Mouse (Mus musculus): ENCODE results near the gene Dpp7. TPM values are rescaled to one million over a fixed set of nuclear protein-coding genes. Genes with fewer than 3 reads are reported as not detected.

Gene Dpp7
- total RNA-seq, 1 experiment from 2014 or later, result 25.5 TPM

- peak; percentile 86 for ATAC-seq (ENCODE audit: extremely low read depth, insufficient number of reproducible peaks, low FRiP score, poor library complexity, severe bottlenecking)
Measured at GRCm38 (mm10) chr2:25371764-25372643, 15.8 kb upstream of the Dpp7 start, which contains the start of gene Sapcd2. Gene Sapcd2 (plus strand): TSS chr2:25372321.

DNA sequence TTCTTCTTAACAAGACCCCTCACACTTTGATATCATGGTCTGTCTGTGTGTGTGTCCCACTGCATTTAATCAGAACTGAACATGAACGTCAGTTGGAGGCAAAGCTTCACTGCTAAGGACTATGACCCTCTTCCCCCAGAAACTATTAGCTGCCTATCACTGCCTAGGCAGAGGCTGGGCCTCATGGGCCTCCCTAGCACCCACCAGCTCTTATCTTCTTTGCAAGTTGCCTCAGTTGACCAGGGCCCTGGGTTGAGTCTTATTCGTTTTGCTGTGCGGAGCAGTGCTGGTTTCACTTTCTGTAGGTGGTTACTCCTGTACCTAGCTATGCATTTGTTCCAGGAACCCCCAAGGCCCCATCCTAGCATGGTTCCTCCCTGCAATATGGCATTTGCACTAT lies 13.8 kb upstream of the Dpp7 start:
- ATAC-seq (ENCODE audit: extremely low read depth, insufficient number of reproducible peaks, low FRiP score, poor library complexity, severe bottlenecking), result no peak

GRCm38 (mm10) chr2:25365091-25365761 lies 9.1 kb upstream of the Dpp7 start, which contains the start of gene Uap1l1:
Gene Uap1l1 (minus strand): TSS chr2:25365682.
- peak; percentile 76 for ATAC-seq (ENCODE audit: extremely low read depth, insufficient number of reproducible peaks, low FRiP score, poor library complexity, severe bottlenecking)

GRCm38 (mm10) chr2:25364761-25365090 lies 8.6 kb upstream of the Dpp7 start:
- no peak for ATAC-seq (ENCODE audit: extremely low read depth, insufficient number of reproducible peaks, low FRiP score, poor library complexity, severe bottlenecking)

- no peak for ATAC-seq (ENCODE audit: extremely low read depth, insufficient number of reproducible peaks, low FRiP score, poor library complexity, severe bottlenecking)
Measured at GRCm38 (mm10) chr2:25364313-25364712, 8.2 kb upstream of the Dpp7 start.

GRCm38 (mm10) chr2:25363478-25364178 lies 7.5 kb upstream of the Dpp7 start:
- no peak for ATAC-seq (ENCODE audit: extremely low read depth, insufficient number of reproducible peaks, low FRiP score, poor library complexity, severe bottlenecking)

- ATAC-seq (ENCODE audit: extremely low read depth, insufficient number of reproducible peaks, low FRiP score, poor library complexity, severe bottlenecking), result no peak
Measured at GRCm38 (mm10) chr2:25359848-25360247, 3.7 kb upstream of the Dpp7 start.

DNA sequence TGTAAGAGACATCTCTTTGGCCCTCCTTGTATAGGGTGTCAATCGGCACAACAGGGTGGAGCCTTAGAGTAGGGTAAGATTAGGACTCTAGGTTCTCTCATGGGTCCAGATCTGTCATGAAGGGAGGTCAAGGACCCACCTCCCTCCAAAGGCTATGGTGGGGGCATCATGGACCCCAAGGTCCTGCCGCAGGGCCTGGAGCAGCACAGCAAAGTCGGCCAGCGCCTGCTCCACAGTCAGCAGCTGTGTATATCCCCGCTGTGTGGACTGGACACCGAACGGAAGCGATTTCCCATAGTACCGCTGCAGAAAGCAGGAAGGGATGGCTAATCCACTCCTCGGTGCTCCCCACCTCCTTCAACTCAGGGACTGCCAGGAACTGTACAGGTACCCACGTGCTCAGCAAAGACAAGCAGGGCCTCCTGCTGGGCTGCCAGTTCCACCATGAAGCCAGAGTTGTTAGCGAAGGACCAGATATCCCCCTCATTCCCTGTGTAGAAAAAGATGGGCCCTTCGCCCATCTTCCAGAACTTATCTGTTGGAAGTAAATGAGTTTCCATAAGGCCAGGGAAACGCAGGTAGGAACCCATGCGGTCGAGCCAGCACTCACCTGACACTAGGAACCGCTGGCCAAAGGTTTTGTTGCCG lies 616 bp downstream of the Dpp7 start:
- no peak for ATAC-seq (ENCODE audit: extremely low read depth, insufficient number of reproducible peaks, low FRiP score, poor library complexity, severe bottlenecking)

- no peak for ATAC-seq (ENCODE audit: extremely low read depth, insufficient number of reproducible peaks, low FRiP score, poor library complexity, severe bottlenecking)
Measured at GRCm38 (mm10) chr2:25354211-25354610, 1.9 kb downstream of the Dpp7 start.

GRCm38 (mm10) chr2:25350701-25351100 lies 5.5 kb downstream of the Dpp7 start:
- ATAC-seq (ENCODE audit: extremely low read depth, insufficient number of reproducible peaks, low FRiP score, poor library complexity, severe bottlenecking), result no peak

- no peak for ATAC-seq (ENCODE audit: extremely low read depth, insufficient number of reproducible peaks, low FRiP score, poor library complexity, severe bottlenecking)
Measured at GRCm38 (mm10) chr2:25349499-25349898, 6.7 kb downstream of the Dpp7 start.

GRCm38 (mm10) chr2:25348162-25348561 lies 8.0 kb downstream of the Dpp7 start:
- no peak for ATAC-seq (ENCODE audit: extremely low read depth, insufficient number of reproducible peaks, low FRiP score, poor library complexity, severe bottlenecking)

- ATAC-seq (ENCODE audit: extremely low read depth, insufficient number of reproducible peaks, low FRiP score, poor library complexity, severe bottlenecking), result no peak
Measured at GRCm38 (mm10) chr2:25338303-25338702, 17.9 kb downstream of the Dpp7 start.

GRCm38 (mm10) chr2:25333569-25333968 lies 22.6 kb downstream of the Dpp7 start:
- no peak for ATAC-seq (ENCODE audit: extremely low read depth, insufficient number of reproducible peaks, low FRiP score, poor library complexity, severe bottlenecking)

GRCm38 (mm10) chr2:25332286-25333160 lies 23.6 kb downstream of the Dpp7 start, which contains the start of gene Man1b1:
Gene Man1b1 (plus strand): TSS chr2:25332338.
- peak; percentile 97 for ATAC-seq (ENCODE audit: extremely low read depth, insufficient number of reproducible peaks, low FRiP score, poor library complexity, severe bottlenecking)

GRCm38 (mm10) chr2:25331470-25331869 lies 24.7 kb downstream of the Dpp7 start:
- no peak for ATAC-seq (ENCODE audit: extremely low read depth, insufficient number of reproducible peaks, low FRiP score, poor library complexity, severe bottlenecking)

DNA sequence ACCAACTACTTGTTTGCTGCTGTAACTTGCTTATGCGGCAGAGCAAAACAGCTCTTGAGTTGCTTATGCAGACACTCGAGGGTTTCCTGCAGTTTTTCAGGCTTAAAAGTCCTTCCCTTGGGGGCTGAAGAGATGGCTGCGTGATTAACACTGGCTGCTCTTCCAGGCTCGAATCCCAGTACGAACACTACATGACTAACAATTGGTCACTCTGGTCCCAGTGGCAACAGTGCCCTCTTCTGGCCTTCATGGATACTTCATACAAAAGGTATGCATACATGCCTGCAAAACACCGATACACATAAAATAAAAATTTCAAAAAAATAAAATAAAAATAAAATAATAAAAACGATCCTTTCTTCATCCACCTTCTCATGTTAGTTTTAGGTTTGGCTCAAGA lies 27.7 kb downstream of the Dpp7 start:
- ATAC-seq (ENCODE audit: extremely low read depth, insufficient number of reproducible peaks, low FRiP score, poor library complexity, severe bottlenecking), result no peak

- ATAC-seq (ENCODE audit: extremely low read depth, insufficient number of reproducible peaks, low FRiP score, poor library complexity, severe bottlenecking), result no peak
Measured at GRCm38 (mm10) chr2:25326036-25326435, 30.1 kb downstream of the Dpp7 start.
